Mouse (Mus musculus): ENCODE measurements around the gene Ackr2.

DNA sequence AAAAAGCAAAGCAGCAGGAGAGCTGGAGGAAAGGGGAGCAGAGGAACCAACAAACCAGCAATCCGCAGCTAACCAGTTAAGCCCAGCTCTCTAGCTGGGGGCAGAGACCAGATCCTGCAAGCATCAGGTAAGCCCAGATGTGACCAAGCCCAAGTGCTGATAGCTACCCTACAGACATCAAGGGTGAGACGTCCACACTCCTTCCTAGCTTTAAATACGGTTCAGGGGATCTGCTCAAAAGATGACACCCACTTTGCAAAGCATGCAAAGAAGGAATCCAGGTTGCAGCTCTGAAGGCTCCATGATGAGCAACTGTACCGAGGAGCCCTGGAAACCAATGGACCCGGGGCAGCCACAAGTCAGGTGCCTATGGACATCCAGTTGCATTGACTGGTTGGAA, 8.3 kb downstream of the Ackr2 start:
- TF ChIP-seq GATA1 (IDR thresholded peaks at IDR 0.05; ENCODE audit: borderline replicate concordance, low read length) = no peak
- no peak for TF ChIP-seq FLI1 (IDR thresholded peaks at IDR 0.05; ENCODE audit: low read length)
